Mouse (Mus musculus): ENCODE results near the gene Slc38a10. TPM values are rescaled to one million over a fixed set of nuclear protein-coding genes. Genes with fewer than 3 reads are reported as not detected.

The Slc38a10 gene
- polyA plus RNA-seq (2015; fragmentation: Nextera tagmentation; extraction: Ambion mirVana), result 76.3 and 87.9 TPM in 2 replicates

DNA sequence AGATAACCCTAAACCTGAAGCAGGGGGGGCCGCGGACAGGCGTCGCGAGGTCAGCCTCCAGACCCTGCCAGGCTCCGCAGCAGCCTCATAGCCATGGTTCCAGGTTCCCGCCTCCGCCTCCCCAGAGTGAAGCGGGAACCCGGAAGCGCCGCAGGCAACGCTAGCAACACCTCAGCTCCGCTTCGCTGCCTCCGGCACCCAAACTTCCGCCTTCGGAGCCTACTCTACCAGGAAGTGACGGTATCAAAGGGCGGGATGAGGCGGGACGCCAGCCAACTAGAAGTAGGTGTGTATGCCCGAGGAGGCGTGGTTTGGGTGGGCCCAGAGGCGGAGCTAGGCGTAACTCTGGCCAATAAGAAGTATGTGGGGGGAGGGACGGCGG, at the start of gene Slc38a10:
Gene Slc38a10, minus strand, starts transcription at position 234 of the 382 bp plus-strand sequence.

DNA sequence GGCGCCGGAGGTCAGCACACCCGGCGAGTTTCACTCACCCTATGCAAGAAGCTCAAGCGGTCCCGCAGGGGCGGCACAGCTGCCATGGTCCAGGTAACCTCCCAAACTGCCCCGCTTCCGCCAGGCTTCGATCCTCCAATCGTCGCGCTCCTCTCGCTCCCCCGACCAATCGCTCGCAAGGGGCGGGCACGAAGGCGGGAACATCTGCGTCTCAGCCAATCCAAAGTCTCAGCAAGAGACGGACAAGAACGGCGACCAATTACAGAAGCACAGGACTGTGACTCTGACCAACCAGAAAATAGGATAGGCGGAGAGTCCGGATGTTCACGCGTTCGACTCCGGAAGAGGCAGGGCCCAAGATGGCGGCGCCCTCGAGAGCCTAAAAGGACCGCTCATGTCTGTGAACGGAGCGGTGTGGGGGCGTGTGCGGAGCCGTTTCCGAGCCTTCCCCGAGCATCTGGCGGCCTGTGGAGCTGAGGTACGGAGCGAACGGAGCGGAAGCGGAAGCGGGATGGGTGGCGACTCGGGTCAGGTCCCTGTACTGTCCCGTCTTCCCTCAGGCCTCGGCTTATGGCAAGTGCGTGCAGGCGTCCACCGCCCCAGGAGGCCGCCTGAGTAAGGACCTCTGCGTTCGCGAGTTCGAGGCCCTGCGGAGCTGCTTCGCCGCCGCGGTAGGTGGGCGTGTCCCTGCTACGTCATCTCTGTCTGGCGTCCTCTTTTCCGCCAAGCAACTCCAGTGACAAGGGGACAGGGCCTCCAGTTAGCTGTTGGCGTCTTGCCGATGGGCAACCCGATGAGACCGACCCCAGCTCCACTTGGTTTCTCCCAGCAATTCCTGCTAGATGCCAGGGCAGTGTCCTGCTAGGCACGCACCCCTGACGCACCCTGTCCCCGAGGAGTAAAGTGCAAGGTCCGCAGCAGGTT, 52.3 kb downstream of the Slc38a10 start, which contains the start of the genes Tepsin and Ndufaf8:
Gene Tepsin, minus strand, starts transcription at position 144 of the 924 bp plus-strand sequence.
Gene Ndufaf8, plus strand, starts transcription at position 341 of the 924 bp plus-strand sequence.

DNA sequence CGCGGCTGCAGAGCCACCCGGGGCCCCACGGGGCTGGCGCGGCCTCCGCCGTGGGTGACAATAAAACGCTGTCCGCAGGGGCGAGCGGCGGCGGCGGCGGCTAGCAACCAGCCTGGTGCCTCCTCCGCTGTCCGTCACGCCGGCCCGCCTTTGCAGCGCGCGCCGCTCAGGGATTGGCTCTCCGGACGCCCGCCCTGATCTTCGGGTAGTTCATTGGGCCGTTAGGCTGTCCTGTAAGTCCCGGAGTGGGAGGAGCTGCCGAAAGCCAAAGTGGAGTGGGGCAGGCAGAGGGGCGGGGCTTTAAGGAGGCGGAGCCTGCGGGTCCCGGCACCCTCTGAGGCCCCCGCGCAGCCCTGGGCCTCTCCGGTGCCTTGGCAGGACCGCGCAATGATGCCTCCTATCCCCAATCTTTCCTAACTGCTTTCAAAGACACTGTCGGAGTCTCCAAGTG, 64.4 kb downstream of the Slc38a10 start, which contains the start of gene Cep131:
Gene Cep131, minus strand, starts transcription at position 126 of the 451 bp plus-strand sequence.

Small RNA genes lying within 50 kb of the gene (microRNA-seq; reads per million reads assigned to microRNA genes)
- gene Gm25948, result not detected

Other genes starting within 250 kb of the Slc38a10 start
- 104 and 109 TPM in 2 replicates for gene Chmp6, start 237.9 kb downstream of the Slc38a10 start, polyA plus RNA-seq (2015; fragmentation: Nextera tagmentation; extraction: Ambion mirVana)
- gene Baiap2, start 208.6 kb downstream of the Slc38a10 start, polyA plus RNA-seq (2015; fragmentation: Nextera tagmentation; extraction: Ambion mirVana), result 22.6 and 23.2 TPM in 2 replicates
- 44.4 and 49.1 TPM in 2 replicates for gene Aatk, start 104.2 kb downstream of the Slc38a10 start, polyA plus RNA-seq (2015; fragmentation: Nextera tagmentation; extraction: Ambion mirVana)
- 22.2 and 28.2 TPM in 2 replicates for gene Cep131, start 64.5 kb downstream of the Slc38a10 start, polyA plus RNA-seq (2015; fragmentation: Nextera tagmentation; extraction: Ambion mirVana)
- gene Tepsin, start 52.6 kb downstream of the Slc38a10 start, polyA plus RNA-seq (2015; fragmentation: Nextera tagmentation; extraction: Ambion mirVana), result 15.5 and 19.3 TPM in 2 replicates
- 67.3 and 68.6 TPM in 2 replicates for gene Ndufaf8, start 52.4 kb downstream of the Slc38a10 start, polyA plus RNA-seq (2015; fragmentation: Nextera tagmentation; extraction: Ambion mirVana)
- 8.4 and 8.5 TPM in 2 replicates for gene Bahcc1, start 81.6 kb upstream of the Slc38a10 start, polyA plus RNA-seq (2015; fragmentation: Nextera tagmentation; extraction: Ambion mirVana)
- gene Actg1, start 197.2 kb upstream of the Slc38a10 start, polyA plus RNA-seq (2015; fragmentation: Nextera tagmentation; extraction: Ambion mirVana), result 3,213 and 3,438 TPM in 2 replicates
- gene Fscn2, start 210.2 kb upstream of the Slc38a10 start, polyA plus RNA-seq (2015; fragmentation: Nextera tagmentation; extraction: Ambion mirVana), result 1.2 and 1.4 TPM in 2 replicates
- gene Faap100, start 227.4 kb upstream of the Slc38a10 start, polyA plus RNA-seq (2015; fragmentation: Nextera tagmentation; extraction: Ambion mirVana), result 55.9 and 70.0 TPM in 2 replicates